Mouse (Mus musculus) brain, adult 2 months (tissue): ENCODE data around the gene F2rl1.
A peak's percentile ranks its signal among the peaks of the same experiment; 100 is the strongest.
"Not testable (repeated sequence)": the region's sequence is repeated elsewhere in the genome, so short reads cannot be mapped to it uniquely, and the experiment has no call there.

Experiments
- DNase-seq: peaks from one replicate; pipeline ENCODE4 v3.0.0; 2011; ENCODE audit warnings: low read depth, low spot score

Gene F2rl1

DNA sequence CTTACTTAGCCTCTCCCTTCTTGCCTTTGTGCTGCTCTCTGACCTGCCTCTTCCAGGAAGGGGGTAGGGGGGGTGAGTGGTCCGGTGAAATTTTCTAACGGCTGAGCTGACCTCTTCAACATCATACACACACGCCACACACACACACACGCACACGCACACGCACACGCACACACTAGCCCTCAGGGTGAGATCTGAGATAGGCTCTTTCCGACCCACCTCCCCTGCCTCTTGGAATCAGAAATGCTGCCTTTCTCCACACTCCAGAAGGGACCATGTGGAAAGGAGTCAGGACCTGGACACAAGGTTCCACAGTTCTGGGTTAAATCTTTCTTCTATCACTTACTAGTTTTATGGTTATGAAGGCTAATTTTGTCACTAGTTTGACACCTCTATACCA is 8.6 kb upstream of the F2rl1 start:
- no peak for DNase-seq

DNA sequence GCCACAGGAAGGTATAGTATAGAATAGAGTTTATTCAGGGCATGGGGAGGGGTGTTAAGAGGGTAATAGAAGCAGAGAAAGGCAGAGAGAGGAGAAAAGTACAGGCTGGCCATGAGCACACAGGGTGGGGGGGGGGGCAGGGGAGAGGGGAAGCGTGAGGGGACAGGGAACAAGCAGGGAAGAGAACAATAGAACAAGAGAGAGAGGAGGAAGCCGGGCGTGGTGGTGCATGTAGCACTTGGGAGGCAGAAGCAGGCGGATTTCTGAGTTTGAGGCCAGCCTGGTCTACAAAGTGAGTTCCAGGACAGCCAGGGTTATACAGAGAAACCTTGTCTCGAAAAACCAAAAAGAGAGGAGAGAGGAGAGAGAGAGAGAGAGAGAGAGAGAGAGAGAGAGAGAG is 8.1 kb upstream of the F2rl1 start:
- not testable (repeated sequence) for DNase-seq

DNA sequence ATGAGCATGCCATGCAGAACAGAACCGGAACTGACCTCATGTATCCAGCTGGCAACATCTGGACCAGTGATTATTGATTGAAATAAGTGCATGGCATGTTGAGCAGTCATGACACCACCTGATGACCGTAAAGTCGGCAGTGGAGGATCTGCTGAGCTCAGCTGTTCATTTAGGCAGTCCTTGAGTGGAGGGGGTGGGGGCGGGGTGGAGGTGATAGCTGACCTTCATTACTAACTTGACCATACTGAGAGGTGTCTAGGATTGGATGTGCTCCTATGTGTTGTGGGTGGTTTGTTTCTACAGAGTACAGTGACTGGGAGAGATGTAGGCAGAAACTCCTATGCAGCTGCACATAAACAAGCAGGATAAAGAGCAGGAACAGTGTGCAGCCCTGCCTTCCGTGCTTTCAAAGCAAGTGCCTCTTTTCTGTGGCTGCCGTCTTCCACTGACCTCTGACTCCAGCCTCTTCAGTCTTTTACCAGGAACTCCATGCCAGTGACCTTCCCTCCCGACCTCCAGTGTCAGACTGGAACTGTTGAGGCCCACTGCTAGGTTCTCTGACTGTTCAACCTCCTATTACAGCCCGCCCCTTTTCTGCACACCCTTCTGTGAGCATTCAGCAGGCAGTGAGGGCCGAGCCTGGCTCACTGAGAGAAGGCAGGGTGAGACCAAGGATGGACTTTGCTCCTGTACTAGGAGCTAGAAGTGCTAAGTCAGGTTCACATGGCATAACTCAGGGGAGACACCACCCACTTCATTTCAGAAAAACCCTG is 6.4 kb upstream of the F2rl1 start:
- DNase-seq: no peak

DNA sequence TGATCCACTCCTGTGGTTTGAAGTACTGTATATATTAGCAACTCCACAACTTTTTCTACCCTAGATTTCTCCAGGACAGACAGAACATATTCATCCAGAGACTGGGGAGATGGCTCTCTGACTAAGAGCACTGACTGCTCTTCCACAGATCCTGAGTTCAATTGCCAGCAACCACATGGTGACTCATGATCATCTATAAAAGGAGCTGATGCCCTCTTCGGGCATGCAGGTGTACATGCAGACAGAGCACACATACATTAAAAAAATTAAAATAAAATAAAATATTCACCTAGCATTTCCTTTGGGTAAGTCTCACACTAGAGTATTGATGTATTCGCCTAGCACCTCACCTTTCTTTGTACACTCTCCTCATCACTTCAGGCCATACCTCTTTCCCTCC is 4.2 kb upstream of the F2rl1 start:
- DNase-seq: no peak

DNA sequence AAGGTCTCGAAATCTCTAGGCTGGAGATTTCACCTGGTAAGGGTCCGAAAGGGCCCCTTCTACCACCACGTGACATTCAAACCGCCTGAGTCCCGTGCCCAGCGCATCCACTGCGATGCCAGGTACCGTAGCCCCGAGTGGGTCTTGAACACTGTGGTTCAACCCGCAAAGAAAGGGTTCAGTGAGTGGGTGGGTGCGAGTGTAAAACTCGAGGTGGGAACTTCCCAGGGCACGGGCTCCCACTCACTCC is 678 bp downstream of the F2rl1 start:
- DNase-seq: no peak

DNA sequence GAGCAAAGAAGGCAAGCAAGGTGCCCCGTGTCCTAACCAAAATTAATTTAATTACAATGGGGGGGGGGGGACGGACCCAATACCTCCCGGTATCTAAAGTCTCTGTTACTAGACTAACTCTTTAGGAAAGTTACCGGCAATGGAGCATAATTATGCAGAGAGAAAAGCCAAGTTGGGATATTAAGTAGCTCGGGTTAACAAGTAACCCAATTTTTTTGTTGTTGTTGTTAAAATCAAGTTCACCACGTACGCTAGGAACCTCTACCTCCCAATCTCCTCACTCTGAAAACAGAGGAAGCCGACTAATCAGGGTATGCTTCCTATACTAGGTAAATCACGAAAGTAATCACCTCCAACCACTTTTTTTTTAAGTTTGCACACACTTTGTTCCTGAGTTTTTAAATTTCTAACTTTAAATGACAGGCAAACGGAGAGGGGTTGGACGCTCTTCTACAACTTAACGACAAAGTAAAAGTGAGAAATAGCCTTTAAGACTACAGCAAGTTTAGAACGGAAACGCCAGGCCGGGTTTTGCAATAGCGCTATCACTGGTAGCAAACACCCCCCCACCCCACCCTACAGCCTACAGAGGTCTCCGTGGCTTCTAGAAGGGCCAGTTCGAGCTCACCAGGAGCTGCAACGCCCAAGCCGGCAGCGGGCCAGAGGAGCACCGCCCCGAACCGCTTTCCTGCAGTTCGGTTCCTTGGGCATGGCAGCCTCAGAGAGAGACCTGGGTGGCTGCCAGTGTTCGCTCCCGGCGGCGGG is 1.2 kb downstream of the F2rl1 start:
- DNase-seq: no peak

DNA sequence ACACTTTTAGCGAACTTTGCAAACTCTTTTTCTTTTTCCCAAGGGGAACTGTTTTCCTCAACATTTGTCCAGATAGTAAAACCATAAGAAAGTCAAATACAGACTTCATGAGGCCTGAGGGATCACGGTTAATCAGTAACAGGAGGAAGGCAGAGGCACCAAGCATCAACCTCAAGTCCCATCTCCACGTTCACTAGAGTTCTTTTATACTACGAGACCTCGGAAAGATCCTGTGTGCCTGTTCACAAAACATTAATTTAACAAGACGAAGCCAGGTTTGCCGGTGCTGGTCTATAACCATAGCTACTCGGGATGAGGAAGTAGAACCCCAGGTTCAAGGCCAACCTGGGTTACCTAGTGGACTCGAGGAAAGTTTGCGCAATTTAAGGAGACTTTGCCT is 2.9 kb downstream of the F2rl1 start:
- DNase-seq: no peak

DNA sequence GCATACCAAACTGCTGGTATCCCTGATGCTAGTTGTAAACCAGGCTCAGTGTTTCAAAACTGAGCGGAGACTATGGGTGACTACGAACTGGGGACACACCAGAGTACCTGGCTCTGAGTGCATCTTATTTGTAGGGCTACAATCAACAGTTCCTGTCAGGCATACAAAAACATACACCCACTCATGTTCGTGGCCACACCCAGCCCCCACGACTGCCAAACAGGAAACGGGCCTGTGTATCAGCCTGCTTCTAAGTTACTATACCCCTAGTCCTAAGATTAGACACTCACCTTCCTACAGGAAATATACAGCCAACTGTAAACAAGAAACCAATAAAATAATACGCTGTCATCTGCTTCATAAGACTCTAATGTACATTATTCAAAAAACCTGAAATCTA is 4.0 kb downstream of the F2rl1 start:
- no peak for DNase-seq

DNA sequence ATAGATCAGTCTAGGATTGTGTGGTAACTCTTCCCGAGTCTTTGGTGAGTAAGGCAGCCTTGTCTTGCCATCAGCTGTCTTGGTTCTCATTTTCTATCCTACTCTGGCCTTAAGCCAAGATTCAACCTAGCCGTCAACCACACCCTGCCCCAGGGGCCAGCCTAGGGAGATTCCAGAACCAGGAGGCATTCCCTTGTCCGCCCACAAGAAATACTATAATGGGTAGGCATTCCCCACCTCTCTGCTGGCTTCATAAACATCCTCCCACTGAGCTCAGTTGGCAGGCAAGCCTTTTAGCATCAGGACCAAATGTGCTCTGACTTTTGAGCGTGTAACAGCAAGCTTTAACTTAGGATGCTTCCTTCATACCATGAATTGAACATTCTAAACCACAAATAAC is 10.3 kb downstream of the F2rl1 start:
- DNase-seq: peak; percentile 53

DNA sequence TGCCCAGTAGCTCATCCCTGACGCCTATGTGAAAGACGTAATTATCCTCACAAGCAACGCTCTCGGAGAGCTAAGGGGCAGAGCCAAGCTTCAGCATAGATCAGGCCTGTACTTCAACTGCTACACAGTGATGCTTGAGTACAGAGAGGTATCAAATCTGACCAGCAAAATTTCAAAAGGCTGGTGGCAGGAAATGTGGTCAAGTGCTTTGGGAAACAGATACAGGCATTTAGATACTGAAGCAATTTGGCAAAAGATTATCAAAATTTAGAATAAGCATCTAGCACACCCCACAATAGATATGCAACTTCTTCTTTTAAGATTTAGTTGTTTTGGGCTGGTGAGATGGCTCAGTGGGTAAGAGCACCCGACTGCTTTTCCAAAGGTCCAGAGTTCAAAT is 15.0 kb downstream of the F2rl1 start:
- no peak for DNase-seq

DNA sequence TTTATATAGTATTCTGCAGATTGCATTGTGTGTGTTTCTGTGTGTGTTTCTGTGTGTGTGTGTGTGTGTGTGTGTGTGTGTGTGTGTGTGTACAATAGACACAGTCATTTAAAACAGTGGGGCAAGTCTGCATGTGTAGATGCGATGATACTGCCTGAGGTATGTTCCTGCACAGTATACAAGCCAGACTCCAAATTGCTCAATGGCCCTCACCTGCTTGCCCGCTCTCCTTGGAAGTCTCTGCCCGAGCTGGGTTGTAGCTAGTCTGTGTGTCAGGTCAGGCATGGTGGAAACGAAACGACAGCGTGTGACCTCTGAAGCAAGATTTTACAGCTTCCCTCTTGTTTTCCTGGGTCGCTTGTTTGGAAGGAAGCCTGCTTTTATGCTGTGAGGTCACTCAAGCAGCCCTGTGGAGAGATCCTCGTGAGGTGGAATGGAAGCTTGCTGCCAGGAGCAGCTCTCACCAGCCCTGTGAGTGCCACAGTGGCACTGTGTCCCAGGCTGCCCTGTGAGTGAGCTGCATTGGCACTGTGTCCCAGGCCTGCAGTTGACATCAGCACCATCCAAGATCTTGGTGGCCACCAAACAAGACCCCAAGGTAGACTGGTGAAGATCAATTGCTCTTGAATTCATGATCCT is 21.6 kb downstream of the F2rl1 start:
- DNase-seq: no peak

DNA sequence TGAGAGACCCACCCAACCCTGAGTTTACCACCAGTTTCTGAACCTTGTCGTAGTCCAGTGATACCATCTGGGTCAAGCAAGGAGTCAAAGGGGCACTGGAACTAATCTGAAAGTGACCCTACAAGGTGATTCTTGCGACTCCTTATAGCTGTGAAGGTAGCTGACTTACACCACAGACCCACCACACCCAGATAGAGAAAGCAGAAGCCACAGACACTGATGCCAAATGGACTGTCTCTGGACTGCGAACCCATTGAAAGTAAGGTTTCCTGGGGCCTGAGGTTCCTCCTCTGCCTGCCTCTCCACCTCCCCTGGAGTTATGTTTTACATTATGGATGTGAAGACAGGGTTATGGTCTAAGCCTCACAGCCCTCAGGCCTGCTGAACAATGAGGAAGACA is 28.4 kb downstream of the F2rl1 start:
- DNase-seq: no peak

DNA sequence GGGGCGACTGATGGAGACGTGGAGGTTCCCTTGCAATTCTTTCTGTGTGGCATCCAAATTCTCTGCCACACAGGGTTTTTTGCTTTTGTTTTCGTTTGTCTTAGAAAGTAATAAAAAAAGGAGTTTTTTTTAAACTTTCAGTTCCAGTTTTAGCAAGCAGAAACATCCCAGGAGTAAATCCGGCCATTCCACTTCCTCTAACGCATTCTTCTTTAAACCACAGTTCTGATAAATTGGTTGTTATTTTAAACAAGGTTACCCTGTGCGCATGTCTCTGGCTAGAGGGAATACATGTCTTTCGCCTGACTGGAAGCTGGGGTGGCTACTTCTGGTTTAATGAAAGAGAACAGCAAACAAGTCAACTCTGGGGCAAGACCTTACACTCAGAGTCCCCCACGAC is 30.2 kb downstream of the F2rl1 start:
- DNase-seq: no peak

DNA sequence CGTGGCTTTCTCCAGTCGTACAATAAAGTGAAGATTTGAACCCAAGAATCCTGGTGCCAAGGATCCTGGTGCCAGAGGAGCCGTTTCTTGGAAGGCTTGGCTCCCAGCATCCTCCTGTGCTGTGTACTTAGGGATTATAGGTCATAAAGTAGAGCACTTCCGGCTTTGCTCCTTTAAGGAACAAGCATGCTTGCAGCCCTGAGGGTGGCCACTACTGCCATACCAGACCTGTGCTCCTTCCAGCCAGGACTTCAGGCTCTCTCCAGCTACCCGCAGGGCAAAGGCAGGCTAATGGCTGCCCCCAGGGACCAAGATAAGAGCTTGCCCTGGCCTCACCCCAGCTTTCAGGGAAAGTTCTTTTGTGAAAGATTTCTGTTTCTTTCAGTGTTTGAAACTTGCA is 31.7 kb downstream of the F2rl1 start:
- DNase-seq: no peak

DNA sequence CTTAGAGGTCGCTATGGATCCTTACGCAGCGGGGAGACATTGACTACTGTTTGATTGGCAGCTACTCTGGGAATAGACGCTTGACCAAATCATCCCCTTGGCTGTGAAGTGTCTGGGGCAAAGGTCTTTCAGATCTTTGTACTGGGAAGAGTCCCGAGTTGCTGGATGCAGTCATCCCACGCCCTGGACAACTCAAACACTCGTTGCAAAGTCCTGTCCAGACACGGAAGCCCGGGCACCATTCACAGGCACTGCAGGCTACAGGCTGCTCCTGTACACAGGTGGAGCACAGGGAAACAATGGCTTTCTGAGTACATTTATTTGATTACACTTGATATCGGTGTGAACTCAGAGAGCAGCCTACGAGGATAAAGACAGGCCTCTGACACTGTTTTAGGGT is 33.7 kb downstream of the F2rl1 start:
- DNase-seq: no peak

DNA sequence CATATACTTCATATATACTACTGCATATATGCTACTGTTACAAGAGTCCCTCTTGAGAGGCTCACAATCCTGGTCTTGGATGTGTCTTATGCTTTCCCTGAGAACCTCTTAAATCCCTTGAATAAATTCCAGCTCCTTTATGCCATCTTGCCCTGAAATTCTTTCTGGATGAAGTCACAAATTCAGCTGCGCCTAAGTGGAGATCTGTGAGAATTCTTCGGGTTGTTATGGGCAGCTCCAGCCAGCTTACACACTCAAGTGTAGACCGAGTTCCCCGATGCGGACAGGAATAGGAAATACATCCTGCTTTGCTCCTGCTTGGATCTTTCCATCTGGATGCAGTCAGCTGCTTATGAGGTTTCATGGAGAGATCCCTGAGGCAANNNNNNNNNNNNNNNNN is 40.4 kb downstream of the F2rl1 start:
- peak; percentile 8 for DNase-seq

DNA sequence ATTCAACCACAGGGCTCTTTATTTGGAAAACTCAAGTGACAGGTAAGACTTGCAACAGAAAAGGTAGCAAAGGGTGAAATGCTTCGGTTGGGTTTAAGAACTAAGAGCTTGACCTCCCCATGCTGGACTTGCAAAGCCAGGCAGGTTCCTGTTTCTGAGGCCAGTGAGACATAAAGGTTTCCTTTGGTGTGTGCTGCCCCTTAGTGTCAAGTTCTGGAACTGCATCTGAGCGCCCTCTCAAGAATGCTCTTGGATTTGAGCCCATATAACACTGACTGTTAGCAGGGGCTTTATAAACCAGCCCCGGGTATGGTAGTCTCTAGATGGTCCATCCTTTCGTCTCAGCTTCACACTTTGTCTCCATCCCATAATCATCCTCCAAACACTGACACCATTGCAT is 43.6 kb downstream of the F2rl1 start:
- peak; percentile 82 for DNase-seq

DNA sequence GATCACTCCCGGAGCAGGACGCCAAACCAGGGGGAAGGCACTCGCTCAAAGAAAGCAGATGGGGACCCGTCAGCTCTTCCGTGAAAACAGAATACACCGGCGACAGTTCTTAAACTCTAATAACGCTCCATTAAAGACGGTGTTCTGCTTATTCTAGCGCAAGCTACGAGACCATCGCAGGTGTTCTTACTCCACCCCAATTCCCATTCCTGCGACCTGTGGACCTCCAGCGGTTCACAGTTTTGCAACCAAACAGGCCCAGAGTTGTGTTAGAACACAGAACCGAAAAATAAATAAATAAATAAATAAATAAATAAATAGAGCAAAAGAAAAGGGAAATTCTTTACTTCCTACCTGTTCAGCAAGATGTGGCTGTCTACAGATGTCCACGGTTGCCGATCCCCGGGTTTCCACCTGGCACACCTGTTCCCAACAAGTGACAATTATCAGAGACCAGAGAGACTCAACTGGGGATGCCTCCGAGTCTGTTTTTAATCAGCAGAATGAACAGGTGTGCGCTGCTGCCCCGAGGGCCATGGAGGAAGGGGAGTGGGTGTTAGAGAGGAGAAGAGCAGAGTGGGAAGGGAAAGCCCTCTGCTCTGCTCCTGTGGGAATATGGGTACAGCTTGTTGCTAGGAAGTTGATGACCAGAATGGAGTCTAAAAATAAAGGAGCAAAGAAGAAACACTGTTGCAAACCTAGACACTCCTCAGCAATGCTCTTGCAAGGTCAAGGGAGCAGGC is 46.2 kb downstream of the F2rl1 start, which contains the start of gene S100z:
S100z (minus strand) TSS at position 51 of the 743 bp plus-strand sequence.
- DNase-seq: no peak

DNA sequence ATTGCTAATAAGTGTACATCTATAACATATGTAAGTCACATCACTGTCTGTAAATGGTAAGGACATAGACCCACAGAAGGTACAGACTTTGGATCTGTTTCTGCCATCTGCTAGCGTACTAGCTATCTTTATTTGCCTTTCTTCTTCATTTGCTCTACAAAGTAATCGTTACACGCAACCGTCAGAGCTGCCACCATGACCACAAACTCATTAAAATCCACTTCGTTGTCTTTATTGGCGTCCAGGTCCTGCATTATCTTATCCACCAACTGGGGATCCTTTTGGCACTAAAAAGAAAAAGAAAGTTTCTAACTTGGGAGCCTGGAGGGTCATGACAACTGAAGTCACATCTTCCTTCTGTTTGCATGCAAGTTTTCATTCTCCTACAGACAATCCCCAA is 47.9 kb downstream of the F2rl1 start:
- DNase-seq: no peak

DNA sequence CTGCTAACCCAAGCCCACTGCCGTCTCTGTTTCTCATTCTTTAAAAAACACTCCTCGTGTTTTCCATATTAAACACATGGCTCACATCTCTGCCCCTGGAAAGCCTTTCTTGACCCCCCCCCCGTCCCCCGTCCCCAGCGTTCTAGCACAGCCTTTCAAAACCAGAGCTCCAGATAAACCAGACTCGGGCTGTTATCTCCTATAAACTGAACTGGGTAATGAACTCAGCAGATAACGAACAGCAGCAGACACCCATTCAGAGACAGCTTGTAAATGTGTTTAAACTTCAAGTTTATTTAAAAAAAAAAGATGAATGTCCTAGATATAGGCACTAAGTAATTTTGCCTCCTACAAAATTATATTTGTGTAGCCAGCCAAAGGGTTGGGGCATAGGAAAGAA is 49.9 kb downstream of the F2rl1 start:
- no peak for DNase-seq

DNA sequence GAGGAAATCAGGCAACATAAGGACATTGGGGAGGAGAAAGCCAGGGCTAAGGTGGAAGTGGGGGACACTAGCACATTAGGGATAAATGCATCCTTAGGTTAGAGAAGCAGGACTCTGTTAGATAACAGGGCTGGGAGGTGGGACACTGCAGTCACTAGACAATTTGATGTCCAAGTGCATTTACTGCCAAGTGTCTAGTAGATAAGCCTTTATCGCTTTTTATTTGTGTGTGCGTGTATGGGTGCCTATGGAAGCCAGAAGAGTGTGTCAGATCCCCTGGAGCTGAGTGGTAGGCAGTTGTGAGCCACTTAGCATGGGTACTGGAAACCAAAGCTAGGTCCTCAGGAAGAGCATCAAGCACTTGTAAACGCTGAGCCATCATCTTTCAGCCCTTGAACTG is 50.7 kb downstream of the F2rl1 start:
- DNase-seq: no peak

DNA sequence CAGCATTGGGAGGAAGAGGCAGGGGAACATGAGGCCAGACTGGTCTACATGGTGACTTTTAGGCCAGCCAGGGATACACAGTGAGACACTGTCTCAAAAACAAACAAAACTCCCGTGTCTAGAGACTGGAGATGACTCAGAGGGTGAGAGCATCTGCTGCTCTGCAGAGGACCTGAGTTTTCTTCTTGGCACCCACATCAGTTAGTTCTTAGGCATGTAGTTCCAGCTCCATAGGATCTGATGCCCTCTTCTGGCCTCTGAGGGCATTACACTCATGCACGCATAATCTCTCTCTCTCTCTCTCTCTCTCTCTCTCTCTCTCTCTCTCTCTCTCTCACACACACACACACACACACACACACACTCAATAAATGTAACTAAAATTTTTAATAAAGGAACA is 54.1 kb downstream of the F2rl1 start:
- peak; percentile 41 for DNase-seq
